Mouse (Mus musculus) liver, postnatal 0 days (tissue): ENCODE data around the gene Olfr557. TPM values are rescaled to one million over a fixed set of nuclear protein-coding genes. Genes with fewer than 3 reads are reported as not detected.

Experiments used
- ATAC-seq: fragments of 200-750 bp; cut with Nextera tagmentation; 2 replicates; pipeline ENCODE4 v1.8.0; 2017; ENCODE audit warnings: mild to moderate bottlenecking, moderate library complexity
- DNase-seq: peaks from one replicate; pipeline ENCODE4 v3.0.0-alpha.2; 2016
- H3K27ac ChIP-seq: fragments of 300-500 bp; sonication (generic); 2 replicates; pipeline ENCODE4 v1.5.1; 2014; ENCODE audit warnings: antibody characterized with exemption, moderate library complexity, mild to moderate bottlenecking, low read depth
- H3K27me3 ChIP-seq: fragments of 300-500 bp; sonication (generic); 2 replicates; pipeline ENCODE4 v1.6.1; 2014; ENCODE audit warnings: low read length, control low read depth, mixed read lengths; ENCODE audit not compliant: insufficient read depth
- H3K36me3 ChIP-seq: fragments of 300-500 bp; sonication (generic); replicated peaks from 2 replicates; pipeline ENCODE4 v1.6.1; 2014; ENCODE audit warnings: mild to moderate bottlenecking, control low read depth, low read length, moderate library complexity, mixed read lengths; ENCODE audit not compliant: insufficient read depth
- H3K4me1 ChIP-seq: fragments of 300-500 bp; sonication (generic); 2 replicates; pipeline ENCODE4 v1.6.1; 2014; ENCODE audit warnings: antibody characterized with exemption, mild to moderate bottlenecking, control low read depth; ENCODE audit not compliant: insufficient read depth
- H3K4me2 ChIP-seq: fragments of 300-500 bp; sonication (generic); 2 replicates; pipeline ENCODE4 v1.6.1; 2014; ENCODE audit warnings: low read depth, mild to moderate bottlenecking, low read length, moderate library complexity, mixed read lengths
- H3K4me3 ChIP-seq: fragments of 300-500 bp; sonication (generic); 2 replicates; pipeline ENCODE4 v1.5.1; 2014; ENCODE audit warnings: low read depth, low read length
- H3K9ac ChIP-seq: fragments of 300-500 bp; sonication (generic); replicated peaks from 2 replicates; pipeline ENCODE4 v1.6.1; 2014; ENCODE audit warnings: mild to moderate bottlenecking, moderate library complexity
- H3K9me3 ChIP-seq: fragments of 300-500 bp; sonication (generic); 2 replicates; pipeline ENCODE4 v1.6.1; 2016; ENCODE audit warnings: mild to moderate bottlenecking, control low read depth, low read length, mixed read lengths
- CTCF ChIP-seq: sonication (generic); IDR thresholded peaks from 2 replicates; pipeline ENCODE4 v1.5.1; 2016; ENCODE audit warnings: antibody characterized with exemption, low read depth
- EP300 ChIP-seq: IDR thresholded peaks from 2 replicates; pipeline ENCODE4 v1.6.1; 2016; ENCODE audit warnings: antibody characterized with exemption, low read depth, mild to moderate bottlenecking
- WGBS: fragments of 180-500 bp; shearing (Covaris S2); extraction: QIAGEN DNeasy Blood & Tissue Kit; methylation state at CpG from one replicate; pipeline ENCODE4 v1.1.7; 2014; ENCODE audit not compliant: insufficient replicate concordance; 5-methylcytosine and 5-hydroxymethylcytosine counted together
- polyA plus RNA-seq: library from polyadenylated mRNA; unstranded; fragments of >200 nt; fragmentation: Nextera tagmentation; extraction: Ambion mirVana; gene quantifications from 2 replicates; pipeline ENCODE4 v1.2.1, GENCODE M21; 2015

The Olfr557 gene
- polyA plus RNA-seq, 1 experiment from 2014 or later, result not detected

GRCm38 (mm10) chr7:102686944-102687501, 8.7 kb upstream of the Olfr557 start, which contains the start of gene Trim68:
Gene Trim68 (minus strand): TSS chr7:102687327.
- Histone ChIP-seq H3K9ac (peak within 1 kb of the TSS; percentile 57), H3K27me3 (no peaks in the 10 kb centered on the region), H3K4me3 (peak within 1 kb of the TSS; percentile 57), H3K4me2 (peak within 1 kb of the TSS; percentile 84), H3K9me3 (peaks cover 2% of the 10 kb centered on the region; the same call in 1 of the 2 replicates), H3K4me1 (no peaks in the 10 kb centered on the region), H3K27ac (0 out of 2 replicates have a peak within 1 kb of the TSS, but pooled peaks have one; percentile 11), H3K36me3 (no peaks in the 10 kb centered on the region)
- DNase-seq (peak; percentile 85), ATAC-seq (peak; percentile 99)
- 1% methylated on average over 33 of the region's 40 CpGs for WGBS
- no peak for TF ChIP-seq EP300
- no peak for TF ChIP-seq CTCF

GRCm38 (mm10) chr7:102698461-102698860, 2.8 kb downstream of the Olfr557 start:
- WGBS, result 85% methylated on average over 7 of the region's 7 CpGs
- H3K4me3 ChIP-seq, result no peak overlapping the region
- H3K9me3 ChIP-seq, result no peaks in the 10 kb centered on the region
- TF ChIP-seq CTCF (no peak), EP300 (no peak)
- H3K36me3 ChIP-seq, result no peaks in the 10 kb centered on the region
- no peak overlapping the region for H3K27ac ChIP-seq
- ATAC-seq (no peak), DNase-seq (no peak)
- H3K4me1 ChIP-seq, result no peaks in the 10 kb centered on the region
- H3K9ac ChIP-seq, result no peak overlapping the region
- H3K27me3 ChIP-seq, result no peaks in the 10 kb centered on the region
- H3K4me2 ChIP-seq, result no peak overlapping the region

- H3K36me3 ChIP-seq, result no peaks in the 10 kb centered on the region
- H3K27ac ChIP-seq, result no peak within 1 kb of the TSS
- no peak within 1 kb of the TSS for H3K4me3 ChIP-seq
- no peaks in the 10 kb centered on the region for H3K9me3 ChIP-seq
- no peak within 1 kb of the TSS for H3K4me2 ChIP-seq
- no peak within 1 kb of the TSS for H3K9ac ChIP-seq
- no peak for TF ChIP-seq EP300
- no peak for TF ChIP-seq CTCF
- H3K4me1 ChIP-seq, result no peaks in the 10 kb centered on the region
- DNase-seq (no peak), ATAC-seq (no peak)
- H3K27me3 ChIP-seq, result no peaks in the 10 kb centered on the region
Measured at GRCm38 (mm10) chr7:102701915-102702314, 6.2 kb downstream of the Olfr557 start, which contains the start of gene Olfr558. Gene Olfr558 (plus strand): TSS chr7:102702215.

- WGBS, result 22% methylated on average over 1 of the region's 1 CpGs
- no peaks in the 10 kb centered on the region for H3K4me1 ChIP-seq
- no peak for ATAC-seq
- no peak for DNase-seq
- no peaks in the 10 kb centered on the region for H3K9me3 ChIP-seq
- H3K27me3 ChIP-seq, result no peaks in the 10 kb centered on the region
- no peak within 1 kb of the TSS for H3K27ac ChIP-seq
- no peak within 1 kb of the TSS for H3K4me3 ChIP-seq
- H3K9ac ChIP-seq, result no peak within 1 kb of the TSS
- TF ChIP-seq EP300 (no peak), CTCF (no peak)
- no peaks in the 10 kb centered on the region for H3K36me3 ChIP-seq
- H3K4me2 ChIP-seq, result no peak within 1 kb of the TSS
Measured at GRCm38 (mm10) chr7:102718970-102719369, 23.3 kb downstream of the Olfr557 start, which contains the start of gene Olfr33. Gene Olfr33 (minus strand): TSS chr7:102719070.

GRCm38 (mm10) chr7:102727391-102727790, 31.7 kb downstream of the Olfr557 start, which contains the start of gene Olfr559:
Gene Olfr559 (minus strand): TSS chr7:102727491.
- ATAC-seq, result no peak
- Histone ChIP-seq H3K27ac (no peak within 1 kb of the TSS), H3K36me3 (no peaks in the 10 kb centered on the region), H3K9ac (no peak within 1 kb of the TSS), H3K4me3 (no peak within 1 kb of the TSS), H3K27me3 (no peaks in the 10 kb centered on the region), H3K4me2 (no peak within 1 kb of the TSS), H3K9me3 (no peaks in the 10 kb centered on the region), H3K4me1 (no peaks in the 10 kb centered on the region)
- DNase-seq, result no peak
- no peak for TF ChIP-seq CTCF
- TF ChIP-seq EP300, result no peak

GRCm38 (mm10) chr7:102733793-102734192, 38.1 kb downstream of the Olfr557 start:
- no peak overlapping the region for H3K4me2 ChIP-seq
- no peaks in the 10 kb centered on the region; the same call in 1 of the 2 replicates for H3K4me1 ChIP-seq
- no peak for TF ChIP-seq EP300
- no peak for TF ChIP-seq CTCF
- no peak overlapping the region for H3K4me3 ChIP-seq
- H3K9ac ChIP-seq, result no peak overlapping the region
- no peaks in the 10 kb centered on the region for H3K27me3 ChIP-seq
- DNase-seq, result no peak
- no peak for ATAC-seq
- WGBS, result 53% methylated on average over 1 of the region's 1 CpGs
- H3K9me3 ChIP-seq, result no peaks in the 10 kb centered on the region
- H3K36me3 ChIP-seq, result no peaks in the 10 kb centered on the region
- no peak overlapping the region for H3K27ac ChIP-seq
